Mouse (Mus musculus) CD4-positive, CD25-positive, alpha-beta regulatory T cell, adult 2 months (primary cell): ENCODE data around the gene Tpm3.
A peak's percentile ranks its signal among the peaks of the same experiment; 100 is the strongest.

Experiments used
- DNase-seq: peaks from one replicate; pipeline ENCODE4 v3.0.0-alpha.2; 2012; ENCODE audit warnings: low read depth, low spot score

Tpm3 gene

DNA sequence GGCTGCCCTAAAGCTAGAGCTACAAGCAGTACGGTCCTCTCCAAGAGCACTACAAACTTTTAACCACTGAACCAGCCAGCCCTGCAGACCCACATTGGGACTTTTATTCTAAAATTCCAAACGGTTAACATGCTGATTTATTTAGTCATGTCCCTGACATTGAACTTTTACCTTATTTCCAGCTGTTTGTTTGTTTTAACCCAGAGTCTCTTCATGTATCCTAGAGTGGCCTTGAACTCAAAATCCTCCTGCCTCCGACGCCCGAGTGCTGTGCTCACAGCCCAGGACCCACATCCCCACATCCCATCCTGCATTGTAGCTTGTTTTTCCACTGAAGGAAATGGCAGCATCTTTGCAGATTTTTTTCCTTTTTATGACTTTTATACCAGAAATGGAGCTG is 62.5 kb downstream of the Tpm3 start:
- DNase-seq = no peak

DNA sequence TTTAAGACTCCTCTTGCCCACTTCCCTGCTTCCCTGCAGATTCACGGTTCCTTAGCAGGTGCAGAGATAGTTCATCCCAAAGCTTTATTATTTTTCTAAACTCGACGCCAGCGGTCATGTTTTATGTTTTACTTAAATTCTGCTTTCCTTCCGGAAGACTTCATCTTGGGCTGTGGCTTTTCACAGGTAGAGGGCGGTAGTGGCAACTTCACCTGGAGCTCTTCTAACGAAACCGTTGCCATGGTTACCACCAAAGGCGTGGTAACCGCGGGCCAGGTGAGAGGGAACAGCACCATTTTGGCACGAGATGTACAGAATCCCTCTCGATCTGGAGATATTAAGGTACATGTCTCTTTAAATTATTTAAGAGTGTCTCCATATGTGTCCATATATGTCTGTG is 64.2 kb downstream of the Tpm3 start:
- DNase-seq = peak; percentile 60

DNA sequence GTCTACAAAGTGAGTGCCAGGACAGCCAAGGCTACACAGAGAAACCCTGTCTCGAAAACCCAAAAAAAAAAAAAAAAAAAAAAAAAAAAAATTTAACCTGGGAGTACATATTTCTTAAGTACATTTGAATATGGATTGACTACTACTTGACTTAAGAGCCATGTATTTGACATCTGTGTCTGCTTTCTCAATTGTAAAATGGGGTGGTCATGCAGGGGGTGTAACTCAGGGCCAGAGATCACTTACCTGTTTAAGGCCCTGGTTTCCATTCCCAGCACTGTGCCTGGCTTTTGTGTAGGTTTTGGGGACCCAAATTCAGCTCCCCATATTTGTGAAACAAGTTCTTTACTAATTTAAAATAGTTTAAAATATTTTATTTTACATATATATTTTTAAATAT is 65.2 kb downstream of the Tpm3 start:
- DNase-seq = no peak

DNA sequence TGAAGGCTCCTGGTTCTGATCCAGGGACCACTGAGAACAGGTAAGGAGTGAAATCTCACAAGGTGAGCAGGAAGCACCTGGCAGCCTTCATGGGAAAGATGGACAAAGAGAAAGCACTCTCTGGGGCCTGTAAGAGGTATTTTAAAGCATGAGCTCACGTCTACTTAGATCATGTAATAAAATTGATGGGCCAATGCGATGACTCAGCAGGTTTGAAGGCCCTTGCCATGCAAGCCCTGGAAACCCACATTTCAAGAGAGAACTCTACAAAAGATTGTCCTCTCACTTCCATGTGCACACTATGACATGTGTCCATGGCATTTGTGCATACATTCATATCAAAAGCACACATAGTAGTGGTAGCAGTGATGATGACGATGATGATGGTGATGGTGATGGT is 67.5 kb downstream of the Tpm3 start:
- DNase-seq = no peak

DNA sequence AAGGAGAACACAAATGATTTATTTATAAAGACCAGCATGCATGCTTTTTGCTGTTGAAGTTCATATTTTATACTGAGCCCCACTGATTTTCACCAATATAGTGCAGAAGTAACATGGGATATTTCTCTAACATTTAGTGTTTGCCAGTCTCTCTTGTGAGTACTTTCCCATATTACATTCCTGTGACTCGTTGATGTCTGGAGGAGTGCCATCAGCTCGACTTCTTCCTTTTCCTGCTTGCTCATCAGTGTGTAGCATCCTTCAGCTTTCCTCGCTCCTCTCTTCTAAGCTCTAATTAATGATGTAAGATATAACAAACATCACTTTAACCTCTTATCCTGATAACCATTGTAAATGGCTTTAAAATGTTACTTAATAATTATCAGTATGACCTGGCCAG is 73.0 kb downstream of the Tpm3 start:
- DNase-seq = no peak

DNA sequence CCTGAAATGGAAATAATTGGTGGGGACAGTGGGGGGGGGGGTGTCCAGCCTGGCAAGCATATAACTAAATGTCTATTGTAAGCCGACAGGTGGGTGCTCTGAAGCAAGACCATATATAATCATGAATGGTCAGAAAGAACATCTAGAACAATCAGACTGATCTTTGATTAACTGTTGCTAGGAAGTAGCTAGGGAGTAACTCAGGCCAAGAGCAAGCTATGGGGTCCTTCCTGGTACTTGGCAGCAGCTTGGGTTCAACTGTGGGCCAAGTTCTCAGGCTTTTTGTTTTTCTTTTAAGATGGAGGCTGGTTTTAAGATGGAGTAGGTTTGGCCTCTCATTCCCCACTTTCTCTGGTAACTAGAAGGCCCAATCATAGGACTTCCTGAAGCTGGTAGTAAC is 74.2 kb downstream of the Tpm3 start:
- DNase-seq = no peak
